8 mouse cellular contexts compared by ENCODE assay signal in genomic region chr5:24348546-24348945, GRCm38 (mm10). TPM values are rescaled to one million over a fixed set of nuclear protein-coding genes. Genes with fewer than 3 reads are reported as not detected.
DNase-seq lines count a peak whose midpoint lies in the region; ATAC-seq and TF ChIP-seq lines count a peak whose summit lies in the region.

No protein-coding gene starts in this region.

- H3K27me3 ChIP-seq in limb, embryonic 10.5 days (ENCODE audit: low read depth, poor library complexity, severe bottlenecking), result peaks cover 85% of the 10 kb centered on the region
- H3K27me3 ChIP-seq in midbrain, postnatal 0 days (ENCODE audit: insufficient read depth, low read length), result no peaks in the 10 kb centered on the region

- ATAC-seq in cerebellum, adult (ENCODE audit: insufficient number of reproducible peaks, low FRiP score, low TSS enrichment), result no peak
- peak; percentile 13; the same call in 1 of the 2 replicates for ATAC-seq in granulocyte monocyte progenitor cell, adult 5-6 weeks (replicated peaks; ENCODE audit: poor library complexity, severe bottlenecking)
- no peak for ATAC-seq in midbrain, postnatal 0 days (ENCODE audit: low FRiP score)

- peak overlapping the region; percentile 99 for H3K4me2 ChIP-seq in midbrain, postnatal 0 days (ENCODE audit: low read depth, low read length, poor library complexity, severe bottlenecking)

- 2% methylated on average over 30 of the region's 30 CpGs for WGBS in limb, embryonic 10.5 days
- 0% methylated on average over 21 of the region's 30 CpGs for WGBS in midbrain, postnatal 0 days

- H3K9me3 ChIP-seq in limb, embryonic 10.5 days (replicated peaks), result no peaks in the 10 kb centered on the region
- H3K9me3 ChIP-seq in midbrain, postnatal 0 days (ENCODE audit: low read length), result no peaks in the 10 kb centered on the region

- peak overlapping the region; percentile 56 for H3K4me3 ChIP-seq in limb, embryonic 10.5 days
- peak overlapping the region; percentile 53 for H3K4me3 ChIP-seq in midbrain, postnatal 0 days (ENCODE audit: low read depth, low read length)

- peak overlapping the region; percentile 53 for H3K27ac ChIP-seq in limb, embryonic 10.5 days
- H3K27ac ChIP-seq in midbrain, postnatal 0 days (ENCODE audit: low read depth, low read length), result peak overlapping the region; percentile 55; the same call in 1 of the 2 replicates

- peak overlapping the region; percentile 73 for H3K9ac ChIP-seq in midbrain, postnatal 0 days (replicated peaks; ENCODE audit: low read length, poor library complexity, severe bottlenecking)

- H3K4me1 ChIP-seq in limb, embryonic 10.5 days, result peaks cover 85% of the 10 kb centered on the region
- peaks cover 40% of the 10 kb centered on the region for H3K4me1 ChIP-seq in midbrain, postnatal 0 days (ENCODE audit: insufficient read depth, low read length)

- peak; percentile 41 for DNase-seq in cerebellum, adult 8-10 months
- DNase-seq in ZHBTc4 (ENCODE audit: low read depth, low spot score), result peak; percentile 66
- DNase-seq in limb, embryonic 10.5 days (ENCODE audit: low spot score), result no peak
- peak; percentile 34 for DNase-seq in midbrain, postnatal 0 days (ENCODE audit: low spot score)
- DNase-seq in frontal cortex, postnatal 10 days (ENCODE audit: low spot score in 2 of 2), result no peak
- DNase-seq in gastrocnemius, postnatal 14 days, result no peak

- intact Hi-C loops in gastrocnemius, postnatal 14 days (cut with DNase I; ENCODE audit: low total_unique reads), result no loop called here

- peaks cover 5% of the 10 kb centered on the region; the same call in 1 of the 2 replicates for H3K36me3 ChIP-seq in limb, embryonic 10.5 days
- H3K36me3 ChIP-seq in midbrain, postnatal 0 days (ENCODE audit: insufficient read depth, low read length), result peaks cover 4% of the 10 kb centered on the region; the same call in 1 of the 2 replicates

- no peak for TF ChIP-seq CTCF in midbrain, postnatal 0 days (IDR thresholded peaks at IDR 0.05)

RNA-seq across cellular contexts. Expression of gene Kcnh2, which starts 2.9 kb away (rescaled TPM):
- not detected in 2 replicates for total RNA-seq in granulocyte monocyte progenitor cell, adult 5-6 weeks (2014; fragmentation: Nextera tagmentation)
- not detected in 2 replicates for total RNA-seq in granulocyte monocyte progenitor cell, adult 5-6 weeks (2017)
- 15.0 and 19.3 TPM in 2 replicates for polyA plus RNA-seq in limb, embryonic 10.5 days (2016; fragmentation: Nextera tagmentation; extraction: Ambion mirVana)
- total RNA-seq in midbrain, postnatal 0 days (2014; rRNA removed), result 46.9 and 60.2 TPM in 2 replicates
- 10.1 and 11.1 TPM in 2 replicates for polyA plus RNA-seq in midbrain, postnatal 0 days (2015; fragmentation: Nextera tagmentation; extraction: Ambion mirVana)
- 1 to 10 TPM; 1.8 to 4.2 TPM for total RNA-seq in gastrocnemius, postnatal 14 days (2021)

RNA-seq across cellular contexts. Expression of gene Nos3, which starts 16.1 kb away (rescaled TPM):
- total RNA-seq in granulocyte monocyte progenitor cell, adult 5-6 weeks (2014; fragmentation: Nextera tagmentation), result 0.56 TPM in 1 of 2 replicates, not detected in the other
- total RNA-seq in granulocyte monocyte progenitor cell, adult 5-6 weeks (2017), result not detected in 2 replicates
- polyA plus RNA-seq in limb, embryonic 10.5 days (2016; fragmentation: Nextera tagmentation; extraction: Ambion mirVana), result 8.4 and 8.9 TPM in 2 replicates
- 11.0 and 14.2 TPM in 2 replicates for total RNA-seq in midbrain, postnatal 0 days (2014; rRNA removed)
- 7.0 and 7.5 TPM in 2 replicates for polyA plus RNA-seq in midbrain, postnatal 0 days (2015; fragmentation: Nextera tagmentation; extraction: Ambion mirVana)
- total RNA-seq in gastrocnemius, postnatal 14 days (2021), result 10 to 100 TPM in 1 of 2 experiments, 1 to 10 TPM in 1; 8.6 to 10.6 TPM

RNA-seq across cellular contexts. Expression of gene Atg9b, which starts 43.4 kb away (rescaled TPM):
- 1.8 and 4.0 TPM in 2 replicates for total RNA-seq in granulocyte monocyte progenitor cell, adult 5-6 weeks (2014; fragmentation: Nextera tagmentation)
- 4.0 and 5.3 TPM in 2 replicates for total RNA-seq in granulocyte monocyte progenitor cell, adult 5-6 weeks (2017)
- 1.4 and 2.1 TPM in 2 replicates for polyA plus RNA-seq in limb, embryonic 10.5 days (2016; fragmentation: Nextera tagmentation; extraction: Ambion mirVana)
- total RNA-seq in midbrain, postnatal 0 days (2014; rRNA removed), result 6.7 and 7.4 TPM in 2 replicates
- polyA plus RNA-seq in midbrain, postnatal 0 days (2015; fragmentation: Nextera tagmentation; extraction: Ambion mirVana), result 5.3 and 7.2 TPM in 2 replicates
- total RNA-seq in gastrocnemius, postnatal 14 days (2021), result under 1 TPM; 0.11 to 0.14 TPM

RNA-seq across cellular contexts. Expression of gene Abcb8, which starts 44.9 kb away (rescaled TPM):
- total RNA-seq in granulocyte monocyte progenitor cell, adult 5-6 weeks (2014; fragmentation: Nextera tagmentation), result 17.6 and 56.8 TPM in 2 replicates
- 14.4 and 23.9 TPM in 2 replicates for total RNA-seq in granulocyte monocyte progenitor cell, adult 5-6 weeks (2017)
- 56.6 and 56.7 TPM in 2 replicates for polyA plus RNA-seq in limb, embryonic 10.5 days (2016; fragmentation: Nextera tagmentation; extraction: Ambion mirVana)
- total RNA-seq in midbrain, postnatal 0 days (2014; rRNA removed), result 65.8 and 71.7 TPM in 2 replicates
- polyA plus RNA-seq in midbrain, postnatal 0 days (2015; fragmentation: Nextera tagmentation; extraction: Ambion mirVana), result 42.4 and 51.6 TPM in 2 replicates
- total RNA-seq in gastrocnemius, postnatal 14 days (2021), result 10 to 100 TPM; 36.2 to 43.6 TPM

Comparison
In these comparisons a context has a peak if more than half of its experiments do, and no peak if none do; other contexts are left out.
1. DNase-seq: peak in cerebellum, adult 8-10 months (single experiment), ZHBTc4 (single experiment) and midbrain, postnatal 0 days (single experiment); none in limb, embryonic 10.5 days (single experiment), frontal cortex, postnatal 10 days (0 of 2) and gastrocnemius, postnatal 14 days (single experiment).